Mouse (Mus musculus): ENCODE data around the gene Usp44.

- TF ChIP-seq CTCF (IDR thresholded peaks at IDR 0.05; ENCODE audit: borderline replicate concordance, control insufficient read depth, extremely low read depth, insufficient read depth, low read length, poor library complexity) (no peak), POLR2A (IDR thresholded peaks at IDR 0.05; ENCODE audit: control insufficient read depth, extremely low read depth, insufficient read depth, low read length, poor library complexity) (no peak)
These were observed 1.5 kb downstream of the Usp44 start for GRCm38 (mm10) chr10:93832811-93833210.

Measured in thymus, adult 2 months (tissue).